Comparison of ENCODE assay signal across 10 mouse cellular contexts in the genomic region with DNA sequence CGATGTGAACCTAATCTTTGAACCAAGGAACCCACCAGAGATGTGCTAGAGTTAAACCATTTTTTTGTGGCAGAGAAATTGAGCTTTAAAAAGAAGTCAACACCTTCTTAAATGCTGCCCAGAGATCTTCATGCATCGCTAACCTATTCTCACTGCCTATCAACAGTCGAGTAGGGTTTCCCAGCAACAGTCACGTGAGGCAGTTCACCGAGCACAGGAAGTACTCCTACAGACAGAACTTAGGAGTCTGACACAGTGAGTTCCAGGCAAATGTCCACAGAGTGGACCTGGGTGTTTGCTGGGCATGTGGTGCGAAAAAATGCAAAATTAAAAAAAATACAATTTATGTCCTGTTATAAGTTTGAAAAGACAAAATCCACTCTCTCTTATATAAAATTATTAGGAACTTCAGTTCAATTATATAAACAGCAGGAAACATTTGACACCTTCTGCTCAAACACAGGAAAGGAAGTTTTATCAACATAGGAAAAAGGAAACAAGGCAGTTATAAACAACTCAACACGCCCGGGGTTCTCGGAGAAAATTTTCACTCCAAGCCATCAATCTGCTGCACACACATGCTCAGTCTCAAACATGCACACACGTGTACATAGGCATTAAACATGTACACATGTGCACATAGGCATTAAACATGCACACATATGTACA.
A peak's percentile ranks its signal among the peaks of the same experiment; 100 is the strongest.
DNase-seq lines count a peak whose midpoint lies in the region; ATAC-seq and TF ChIP-seq lines count a peak whose summit lies in the region.
"Had no signal": no experiment of that assay in that cellular context is flagged by ENCODE, and none has a peak within 500 bp of the region (broad histone marks: within the 10 kb centered on the region; RNA-seq: fewer than 3 reads in every experiment).

No protein-coding gene starts in this region.

- no peak overlapping the region for H3K4me3 ChIP-seq in gastrocnemius, adult 2 months
- no peak overlapping the region for H3K4me3 ChIP-seq in midbrain, embryonic 11.5 days (ENCODE audit: low read depth, low read length)

- no peaks in the 10 kb centered on the region for H3K36me3 ChIP-seq in midbrain, embryonic 11.5 days (ENCODE audit: control insufficient read depth, insufficient read depth, low read length)

- H3K9me3 ChIP-seq in midbrain, embryonic 11.5 days (ENCODE audit: control insufficient read depth, low read length) = no peaks in the 10 kb centered on the region

- ATAC-seq in midbrain, embryonic 11.5 days (ENCODE audit: low FRiP score) = no peak
- ATAC-seq: liver, postnatal 0 days had no signal

- DNase-seq in gastrocnemius, adult 2 months = no peak
- DNase-seq in gastrocnemius, adult 8-10 months (ENCODE audit: low spot score in 2 of 2) = no peak
- peak; percentile 23 for DNase-seq in thymus, postnatal 25 days
- no peak for DNase-seq in thymus, postnatal 10 days (ENCODE audit: low spot score in 2 of 2)
- DNase-seq in kidney, postnatal 14 days = peak; percentile 79
- no peak for DNase-seq in ovary, postnatal 14 days (ENCODE audit: low spot score)
- no peak for DNase-seq in midbrain, embryonic 11.5 days (ENCODE audit: low spot score, missing footprints)
- no peak for DNase-seq in urinary bladder, adult 2 months (ENCODE audit: low spot score)
- DNase-seq: gastrocnemius, postnatal 10 days; liver, postnatal 0 days had no signal

- TF ChIP-seq CTCF in gastrocnemius, adult 2 months (IDR thresholded peaks at IDR 0.05) = no peak

- WGBS in midbrain, embryonic 11.5 days = 70% methylated on average over 10 of the region's 10 CpGs

- H3K27me3 ChIP-seq in midbrain, embryonic 11.5 days (ENCODE audit: control insufficient read depth, insufficient read depth, low read length) = no peaks in the 10 kb centered on the region

- H3K9ac ChIP-seq in midbrain, embryonic 11.5 days (ENCODE audit: low read length) = no peak overlapping the region
- H3K9ac ChIP-seq: liver, postnatal 0 days had no signal

- H3K4me2 ChIP-seq in midbrain, embryonic 11.5 days = no peak overlapping the region

- peaks cover 3% of the 10 kb centered on the region; the same call in 1 of the 2 replicates for H3K4me1 ChIP-seq in midbrain, embryonic 11.5 days (ENCODE audit: control insufficient read depth, insufficient read depth, low read length)

- intact Hi-C loops in gastrocnemius, adult 2 months (cut with DNase I) = loop anchor here (10.0 kb wide), 1 partner anchor 160 kb away; a partner anchor contains a TSS

- H3K27ac ChIP-seq in gastrocnemius, adult 2 months = peak overlapping the region; percentile 88
- no peak overlapping the region for H3K27ac ChIP-seq in midbrain, embryonic 11.5 days (ENCODE audit: low read depth, low read length)

Comparison
In these comparisons a context has a peak if more than half of its experiments do, and no peak if none do; other contexts are left out.
1. DNase-seq: peak in thymus, postnatal 25 days (single experiment) and kidney, postnatal 14 days (single experiment); none in gastrocnemius, adult 2 months (single experiment), gastrocnemius, adult 8-10 months (0 of 2), thymus, postnatal 10 days (0 of 2), ovary, postnatal 14 days (single experiment), midbrain, embryonic 11.5 days (single experiment) and urinary bladder, adult 2 months (single experiment).